Mouse (Mus musculus) embryonic facial prominence, embryonic 14.5 days (tissue): Measurements from ENCODE around the gene Tmeff2. TPM values are rescaled to one million over a fixed set of nuclear protein-coding genes. Genes with fewer than 3 reads are reported as not detected.

Source experiments
- ATAC-seq: fragments of 200-750 bp; cut with Nextera tagmentation; 2 replicates; pipeline ENCODE4 v1.8.0; 2017; ENCODE audit warnings: low read depth, moderate number of reproducible peaks, moderate TSS enrichment
- DNase-seq: peaks from one replicate; pipeline ENCODE4 v3.0.0-alpha.2; 2015; ENCODE audit warnings: low spot score
- H3K27ac ChIP-seq: fragments of 300-500 bp; sonication (generic); replicated peaks from 2 replicates; pipeline ENCODE4 v1.5.1; 2014; ENCODE audit warnings: low read depth, mild to moderate bottlenecking, low read length, moderate library complexity
- H3K27me3 ChIP-seq: fragments of 300-500 bp; sonication (generic); replicated peaks from 2 replicates; pipeline ENCODE4 v1.6.1; 2014; ENCODE audit warnings: low read length; ENCODE audit not compliant: control insufficient read depth, insufficient read depth
- H3K36me3 ChIP-seq: fragments of 300-500 bp; sonication (generic); 2 replicates; pipeline ENCODE4 v1.6.1; 2014; ENCODE audit warnings: low read length, mixed read lengths; ENCODE audit not compliant: control insufficient read depth, insufficient read depth
- H3K4me1 ChIP-seq: fragments of 300-500 bp; sonication (generic); 2 replicates; pipeline ENCODE4 v1.6.1; 2014; ENCODE audit warnings: antibody characterized with exemption, low read length; ENCODE audit not compliant: control insufficient read depth, insufficient read depth
- H3K4me2 ChIP-seq: fragments of 300-500 bp; sonication (generic); 2 replicates; pipeline ENCODE4 v1.6.1; 2014; ENCODE audit warnings: low read depth, mild to moderate bottlenecking, low read length, moderate library complexity, mixed read lengths
- H3K4me3 ChIP-seq: fragments of 300-500 bp; sonication (generic); 2 replicates; pipeline ENCODE4 v1.5.1; 2014; ENCODE audit warnings: low read depth, mild to moderate bottlenecking, low read length
- H3K9ac ChIP-seq: fragments of 300-500 bp; sonication (generic); 2 replicates; pipeline ENCODE4 v1.6.1; 2014; ENCODE audit warnings: low read depth, mild to moderate bottlenecking, low read length, moderate library complexity, mixed read lengths
- H3K9me3 ChIP-seq: fragments of 300-500 bp; sonication (generic); 2 replicates; pipeline ENCODE4 v1.6.1; 2016; ENCODE audit warnings: low read length; ENCODE audit not compliant: control insufficient read depth
- WGBS: fragments of 180-500 bp; shearing (Covaris S2); extraction: QIAGEN DNeasy Blood & Tissue Kit; methylation state at CpG from one replicate; pipeline ENCODE4 v1.1.7; 2014; 5-methylcytosine and 5-hydroxymethylcytosine counted together
- polyA plus RNA-seq: library from polyadenylated mRNA; unstranded; fragments of >200 nt; fragmentation: Nextera tagmentation; extraction: Ambion mirVana; gene quantifications from 2 replicates; pipeline ENCODE4 v1.2.1, GENCODE M21; 2014

Tmeff2 gene
- polyA plus RNA-seq, 1 experiment from 2014 or later, result 26.3 TPM

- Histone ChIP-seq H3K27me3 (no peaks in the 10 kb centered on the region), H3K4me1 (no peaks in the 10 kb centered on the region), H3K4me2 (no peak overlapping the region), H3K9me3 (no peaks in the 10 kb centered on the region), H3K27ac (no peak overlapping the region), H3K36me3 (no peaks in the 10 kb centered on the region), H3K4me3 (no peak overlapping the region), H3K9ac (no peak overlapping the region)
- DNase-seq (no peak), ATAC-seq (no peak)
- WGBS, result 74% methylated on average over 2 of the region's 2 CpGs
Observed at GRCm38 (mm10) chr1:50969685-50970084, 69.2 kb downstream of the Tmeff2 start.

DNA sequence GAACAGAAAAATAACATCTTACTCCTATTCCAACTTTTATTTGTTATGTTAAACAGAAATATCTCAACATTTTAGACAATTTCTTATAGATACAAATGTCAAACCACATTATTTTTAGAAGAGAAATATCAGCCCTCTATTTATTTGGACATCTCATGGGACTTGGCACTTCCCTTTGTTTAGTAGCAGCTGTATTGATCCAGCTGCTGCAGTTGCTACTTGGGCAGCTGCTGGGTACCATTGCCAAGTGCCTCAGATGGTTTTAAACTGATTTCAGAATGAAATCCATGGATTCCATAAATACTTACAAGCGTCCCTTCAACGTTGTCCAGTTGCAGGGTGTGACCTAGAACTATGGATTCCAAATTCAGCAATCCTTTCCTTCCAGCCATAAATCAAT is 70.4 kb downstream of the Tmeff2 start:
- Histone ChIP-seq H3K4me3 (no peak overlapping the region), H3K9ac (no peak overlapping the region), H3K27ac (no peak overlapping the region), H3K36me3 (no peaks in the 10 kb centered on the region), H3K4me1 (no peaks in the 10 kb centered on the region), H3K9me3 (no peaks in the 10 kb centered on the region), H3K27me3 (no peaks in the 10 kb centered on the region), H3K4me2 (no peak overlapping the region)
- peak; percentile 46 for DNase-seq
- 36% methylated on average over 2 of the region's 2 CpGs for WGBS
- 0 out of 2 replicates have a peak, but pooled peaks have one; percentile 33 for ATAC-seq

DNA sequence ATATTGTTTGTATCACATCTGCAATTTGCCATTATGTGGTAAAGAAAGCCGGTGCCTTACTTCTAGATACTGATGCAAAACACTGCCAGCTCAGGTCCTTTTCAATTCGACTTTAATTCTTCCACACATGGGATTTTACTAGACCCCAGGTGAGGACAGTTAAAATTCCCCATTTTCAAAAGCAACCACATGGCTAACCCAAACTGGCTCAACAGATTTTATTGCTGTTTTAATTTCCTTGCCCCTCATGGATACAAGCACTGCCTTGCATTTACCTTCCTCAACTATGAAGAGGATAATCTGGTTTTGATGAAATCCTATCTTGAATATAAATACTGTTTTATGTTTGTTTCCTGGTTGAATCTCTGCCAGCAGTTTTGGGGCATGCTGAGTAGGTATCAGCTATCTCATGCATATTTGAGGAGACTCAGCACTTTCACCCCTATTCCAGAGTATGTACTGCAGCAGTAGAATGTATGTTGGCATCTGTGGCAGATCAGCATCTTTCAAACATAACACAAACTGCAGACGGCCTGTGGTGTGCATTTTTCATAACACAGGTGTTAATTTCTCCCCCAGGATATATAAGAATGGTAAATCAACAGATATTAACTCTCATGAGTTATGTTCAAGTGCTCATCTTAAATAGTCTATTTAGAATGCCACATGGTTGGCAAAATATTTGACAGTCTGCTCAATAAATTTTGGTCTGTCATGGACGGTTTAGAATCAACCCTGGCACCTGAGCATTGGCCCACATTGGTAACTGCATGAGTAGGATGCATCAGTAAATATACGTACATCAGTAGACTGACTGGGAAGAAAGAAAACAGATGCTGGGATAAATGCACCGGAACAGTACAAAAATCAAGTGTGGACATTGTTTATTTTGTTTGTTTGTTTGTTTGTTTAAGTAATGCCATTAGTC is 72.3 kb downstream of the Tmeff2 start:
- no peak for ATAC-seq
- H3K27ac ChIP-seq, result no peak overlapping the region
- H3K36me3 ChIP-seq, result no peaks in the 10 kb centered on the region
- WGBS, result 62% methylated on average over 6 of the region's 6 CpGs
- no peak overlapping the region for H3K9ac ChIP-seq
- no peaks in the 10 kb centered on the region for H3K27me3 ChIP-seq
- no peak overlapping the region for H3K4me3 ChIP-seq
- no peak overlapping the region for H3K4me2 ChIP-seq
- no peaks in the 10 kb centered on the region for H3K9me3 ChIP-seq
- peak; percentile 36 for DNase-seq
- H3K4me1 ChIP-seq, result no peaks in the 10 kb centered on the region

GRCm38 (mm10) chr1:50979358-50980081 is 79.1 kb downstream of the Tmeff2 start:
- no peaks in the 10 kb centered on the region for H3K9me3 ChIP-seq
- no peaks in the 10 kb centered on the region for H3K36me3 ChIP-seq
- no peaks in the 10 kb centered on the region for H3K27me3 ChIP-seq
- H3K4me2 ChIP-seq, result no peak overlapping the region
- WGBS, result 77% methylated on average over 4 of the region's 4 CpGs
- ATAC-seq (no peak), DNase-seq (no peak)
- no peaks in the 10 kb centered on the region for H3K4me1 ChIP-seq
- H3K27ac ChIP-seq, result no peak overlapping the region
- H3K4me3 ChIP-seq, result no peak overlapping the region
- H3K9ac ChIP-seq, result no peak overlapping the region

DNA sequence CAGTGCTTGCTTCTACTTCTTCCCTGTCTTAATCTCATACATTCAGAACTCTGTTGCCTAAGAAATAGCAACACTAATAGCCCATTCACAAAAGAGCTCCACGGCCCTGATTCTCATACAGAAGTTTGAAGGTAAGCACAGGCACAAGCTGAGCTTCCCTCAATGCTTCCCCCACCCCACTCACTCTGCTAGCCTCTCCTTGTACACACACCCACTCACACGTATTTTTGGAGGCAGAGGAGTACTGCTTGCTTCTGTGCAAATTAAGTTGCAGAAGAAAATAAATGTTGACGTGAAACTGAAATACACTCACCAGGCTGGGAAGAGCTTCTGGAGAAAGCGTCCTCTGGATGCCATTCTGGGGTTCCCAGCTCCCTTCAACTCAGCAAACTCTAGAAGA is 80.1 kb downstream of the Tmeff2 start:
- H3K4me2 ChIP-seq, result no peak overlapping the region
- DNase-seq (no peak), ATAC-seq (no peak)
- WGBS, result 68% methylated on average over 4 of the region's 4 CpGs
- no peak overlapping the region for H3K9ac ChIP-seq
- no peaks in the 10 kb centered on the region for H3K27me3 ChIP-seq
- H3K4me3 ChIP-seq, result no peak overlapping the region
- H3K27ac ChIP-seq, result no peak overlapping the region
- no peaks in the 10 kb centered on the region for H3K9me3 ChIP-seq
- H3K4me1 ChIP-seq, result no peaks in the 10 kb centered on the region
- H3K36me3 ChIP-seq, result no peaks in the 10 kb centered on the region

- 73% methylated on average over 7 of the region's 7 CpGs for WGBS
- H3K27ac ChIP-seq, result no peak overlapping the region
Observed at GRCm38 (mm10) chr1:50981151-50981828, 80.8 kb downstream of the Tmeff2 start.

GRCm38 (mm10) chr1:50990661-50991060 is 90.2 kb downstream of the Tmeff2 start:
- no peaks in the 10 kb centered on the region for H3K36me3 ChIP-seq
- no peak overlapping the region for H3K9ac ChIP-seq
- ATAC-seq (no peak), DNase-seq (no peak)
- no peaks in the 10 kb centered on the region for H3K9me3 ChIP-seq
- no peak overlapping the region for H3K27ac ChIP-seq
- no peak overlapping the region for H3K4me2 ChIP-seq
- no peaks in the 10 kb centered on the region for H3K4me1 ChIP-seq
- H3K27me3 ChIP-seq, result no peaks in the 10 kb centered on the region
- 52% methylated on average over 2 of the region's 2 CpGs for WGBS
- no peak overlapping the region for H3K4me3 ChIP-seq

More at GRCm38 (mm10) chr1:50981151-50981828, 80.8 kb downstream of the Tmeff2 start:
- H3K9ac ChIP-seq, result no peak overlapping the region
- no peaks in the 10 kb centered on the region for H3K36me3 ChIP-seq
- DNase-seq (no peak), ATAC-seq (no peak)
- no peaks in the 10 kb centered on the region for H3K4me1 ChIP-seq
- H3K4me2 ChIP-seq, result no peak overlapping the region
- H3K4me3 ChIP-seq, result no peak overlapping the region
- no peaks in the 10 kb centered on the region for H3K9me3 ChIP-seq
- no peaks in the 10 kb centered on the region for H3K27me3 ChIP-seq

- H3K36me3 ChIP-seq, result no peaks in the 10 kb centered on the region
- ATAC-seq (no peak), DNase-seq (no peak)
- no peak overlapping the region for H3K4me3 ChIP-seq
- no peaks in the 10 kb centered on the region for H3K9me3 ChIP-seq
- no peak overlapping the region for H3K9ac ChIP-seq
- 89% methylated on average over 1 of the region's 1 CpGs for WGBS
- H3K4me2 ChIP-seq, result no peak overlapping the region
- H3K4me1 ChIP-seq, result no peaks in the 10 kb centered on the region
- H3K27ac ChIP-seq, result no peak overlapping the region
- no peaks in the 10 kb centered on the region for H3K27me3 ChIP-seq
Observed at GRCm38 (mm10) chr1:50994505-50994904, 94.1 kb downstream of the Tmeff2 start.
